Mouse (Mus musculus) cortical plate, adult 2 months (tissue): ENCODE data around the gene Gli3.

Source experiments
- CTCF ChIP-seq: fragments of 200-500 bp; IDR thresholded peaks from 2 replicates; pipeline ENCODE4 v1.5.1; 2011; ENCODE audit warnings: mild to moderate bottlenecking, control low read depth, low read length; ENCODE audit not compliant: insufficient read depth; ENCODE audit errors: extremely low read depth
- POLR2A ChIP-seq: fragments of 200-500 bp; IDR thresholded peaks from 2 replicates; pipeline ENCODE4 v1.6.1; 2011; ENCODE audit warnings: mild to moderate bottlenecking, low read length, control low read depth; ENCODE audit not compliant: insufficient read depth; ENCODE audit errors: extremely low read depth

DNA sequence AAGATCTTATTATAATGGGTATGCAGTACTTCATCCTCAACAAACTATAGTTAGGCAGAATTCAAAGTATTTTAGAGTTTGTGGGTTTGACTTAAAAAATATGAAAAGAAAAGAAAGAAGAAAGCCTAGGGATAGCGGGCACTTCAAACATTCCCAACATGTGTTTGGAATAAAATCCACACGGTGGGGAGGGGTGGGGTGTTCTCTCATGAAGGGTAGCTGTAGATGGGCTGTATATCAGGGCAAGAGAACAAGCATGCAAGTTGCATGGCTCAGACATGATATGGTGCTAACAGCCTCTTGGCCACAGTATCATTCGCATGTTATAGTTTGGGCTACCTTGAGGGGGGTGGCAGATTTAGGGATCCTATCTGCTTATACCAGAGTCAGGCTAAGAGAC lies 89.0 kb downstream of the Gli3 start:
- TF ChIP-seq POLR2A (no peak), CTCF (no peak)
